Mouse (Mus musculus) Patski (cell line): ENCODE measurements around the gene Otulin. TPM values are rescaled to one million over a fixed set of nuclear protein-coding genes. Genes with fewer than 3 reads are reported as not detected.

Source experiments
- ATAC-seq: fragments of 100-300 bp; one replicate; pipeline ENCODE4 v1.8.0; 2021
- CTCF ChIA-PET: fragments of 350-600 bp; sonication (Branson Sonifier 250); formaldehyde crosslinking; loops from one replicate; lab custom pipeline; 2022; ENCODE audit warnings: inconsistent platforms; lab: Charles Lee
- POLR2A ChIA-PET: fragments of 350-600 bp; sonication (Branson Sonifier 250); formaldehyde crosslinking; loops from one replicate; lab custom pipeline; 2022; ENCODE audit warnings: antibody characterized with exemption, inconsistent platforms; lab: Charles Lee
- DNase-seq: peaks from one replicate; pipeline ENCODE4 v3.0.0-alpha.2; 2011; ENCODE audit warnings: low read depth, low spot score
- H3K27me3 ChIP-seq: fragments of 371-371 bp; one replicate; pipeline ENCODE4 v1.5.1; 2021
- CTCF ChIP-seq: fragments of 100-300 bp; IDR thresholded peaks from one replicate; pipeline ENCODE4 v1.5.1; 2021
- in situ Hi-C: fragments of 300-500 bp; cut with MboI; formaldehyde crosslinking; loops from 3 replicates; pipeline ENCODE4 v1.11.1; 2018; ENCODE audit warnings: low pct_unique_long_range_greater_than_20kb, mixed read lengths
- polyA plus RNA-seq: library from polyadenylated mRNA; unstranded; gene quantifications from one replicate; pipeline ENCODE4 v1.2.3, GENCODE M21; 2021

Gene Otulin
- polyA plus RNA-seq, 1 experiment from 2014 or later: 42.4 TPM

DNA sequence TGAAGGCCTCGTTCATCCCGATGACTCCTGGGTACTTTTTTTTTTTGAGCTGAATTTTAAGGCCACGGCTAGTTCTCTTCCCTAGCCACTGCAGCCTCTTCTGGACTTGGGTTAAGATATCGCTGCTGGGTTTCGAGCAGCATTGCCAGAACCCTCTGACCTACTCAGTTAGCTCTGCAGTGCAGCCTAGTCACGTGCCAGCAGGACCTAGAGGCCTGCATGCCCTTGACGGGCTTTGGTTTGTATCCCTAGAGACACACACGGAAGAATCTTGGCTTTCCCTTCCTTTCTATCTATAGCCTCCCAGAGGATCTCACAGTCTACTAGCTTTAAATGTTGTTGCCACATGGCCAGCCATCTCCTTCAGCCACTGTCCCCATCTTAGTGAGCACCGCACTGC, 90.7 kb downstream of the Otulin start:
- ChIA-PET POLR2A (interaction anchor here (1.4 kb wide), 1 partner anchor 9 kb away, joined by 4 read pairs; no protein-coding TSS in a partner anchor), CTCF (interaction anchor here (3.2 kb wide), 1 partner anchor 13 kb away, joined by 17 read pairs; no protein-coding TSS in a partner anchor)
- TF ChIP-seq CTCF: no peak
- ATAC-seq: no peak
- H3K27me3 ChIP-seq: no peaks in the 10 kb centered on the region
- in situ Hi-C loops: no loop called here
- no peak for DNase-seq

GRCm38 (mm10) chr15:27537519-27538223, 92.8 kb downstream of the Otulin start:
- TF ChIP-seq CTCF: no peak
- DNase-seq (no peak), ATAC-seq (no peak)
- H3K27me3 ChIP-seq: no peaks in the 10 kb centered on the region
- ChIA-PET POLR2A (interaction anchor here (1.1 kb wide), 1 partner anchor 8 kb away, joined by 5 read pairs; no protein-coding TSS in a partner anchor), CTCF (interaction anchor here (1.5 kb wide), 1 partner anchor 72 kb away, joined by 4 read pairs; no protein-coding TSS in a partner anchor)
- in situ Hi-C loops: no loop called here

DNA sequence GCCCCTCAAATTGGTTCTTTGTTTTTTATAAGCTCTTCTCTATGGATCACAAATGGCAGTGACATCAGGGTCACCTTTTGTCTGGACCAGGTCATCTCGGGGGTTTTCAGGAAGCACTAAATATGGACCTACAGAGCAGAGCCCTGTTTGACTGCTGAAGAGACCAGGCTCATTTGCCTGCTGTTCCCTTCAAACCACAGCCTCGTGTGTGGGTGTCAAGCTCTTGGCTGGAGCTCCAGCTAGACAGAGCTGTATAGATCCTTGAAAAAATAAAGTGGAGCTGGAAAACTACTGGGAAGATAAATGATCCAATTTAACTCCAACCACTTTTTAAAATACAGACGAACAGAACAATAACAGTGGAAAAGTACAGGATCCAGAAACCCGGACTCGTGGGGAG, 93.7 kb downstream of the Otulin start:
- CTCF ChIA-PET: interaction anchor here (0.8 to 1.5 kb wide), 2 partner anchors 9 to 71 kb away, joined by 3 to 4 read pairs; no protein-coding TSS in a partner anchor
- TF ChIP-seq CTCF: no peak
- POLR2A ChIA-PET: interaction anchor here (0.6 to 1.1 kb wide), 4 partner anchors 9 to 131 kb away, joined by 3 to 5 read pairs (median 4); no protein-coding TSS in a partner anchor
- no peaks in the 10 kb centered on the region for H3K27me3 ChIP-seq
- in situ Hi-C loops: no loop called here
- ATAC-seq (no peak), DNase-seq (no peak)

DNA sequence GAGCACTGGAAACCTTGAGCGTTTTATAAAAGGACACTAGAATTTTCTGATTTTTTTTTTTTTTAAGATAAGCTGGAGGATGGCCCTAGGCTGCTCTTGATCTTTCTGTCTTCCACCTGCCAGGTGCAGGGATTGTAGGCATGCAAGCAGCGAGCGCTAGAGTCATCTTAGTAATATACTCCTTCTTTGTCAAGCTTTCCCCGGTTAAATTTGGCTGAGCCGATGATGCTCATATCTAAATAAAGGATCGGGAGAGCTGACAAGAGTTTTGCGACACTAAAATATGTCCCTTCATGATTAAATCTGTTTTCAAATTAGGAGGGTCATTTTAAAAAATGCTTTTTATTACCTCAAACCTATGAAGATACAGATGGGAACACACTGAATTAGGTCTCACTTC, 94.3 kb downstream of the Otulin start:
- TF ChIP-seq CTCF: no peak
- no peak for DNase-seq
- in situ Hi-C loops: no loop called here
- ChIA-PET CTCF (interaction anchor here (0.8 to 1.5 kb wide), 2 partner anchors 10 to 70 kb away, joined by 3 to 4 read pairs; no protein-coding TSS in a partner anchor), POLR2A (interaction anchor here (0.6 to 0.7 kb wide), 3 partner anchors 11 to 131 kb away, joined by 3 to 4 read pairs (median 3); no protein-coding TSS in a partner anchor)
- no peaks in the 10 kb centered on the region for H3K27me3 ChIP-seq
- ATAC-seq: no peak

GRCm38 (mm10) chr15:27535681-27536080, 94.8 kb downstream of the Otulin start:
- POLR2A ChIA-PET: no interaction called here
- in situ Hi-C loops: no loop called here
- H3K27me3 ChIP-seq: no peaks in the 10 kb centered on the region
- TF ChIP-seq CTCF: no peak
- no peak for ATAC-seq
- CTCF ChIA-PET: no interaction called here
- DNase-seq: no peak

GRCm38 (mm10) chr15:27533036-27533435, 97.5 kb downstream of the Otulin start:
- H3K27me3 ChIP-seq: no peaks in the 10 kb centered on the region
- POLR2A ChIA-PET: no interaction called here
- no peak for ATAC-seq
- TF ChIP-seq CTCF: no peak
- in situ Hi-C loops: no loop called here
- CTCF ChIA-PET: no interaction called here
- DNase-seq: no peak

DNA sequence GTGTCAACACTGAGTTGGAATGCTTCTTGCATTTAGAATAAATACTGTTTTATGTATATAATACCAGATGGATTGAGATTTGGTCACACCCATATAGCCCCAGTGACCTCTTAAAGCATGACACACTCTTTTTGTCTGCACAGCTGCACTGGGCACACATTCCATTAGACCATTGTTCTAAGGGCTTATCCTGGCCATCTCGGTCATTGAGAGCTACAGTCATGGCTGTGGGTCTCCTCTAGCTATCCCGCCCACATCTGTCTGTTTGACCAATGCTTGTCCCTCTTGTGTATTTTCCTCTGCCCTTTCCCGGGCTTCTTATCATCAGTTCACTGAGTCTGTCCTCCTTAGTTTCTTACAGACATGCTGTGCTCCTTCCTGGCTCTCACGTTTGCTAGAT, 100.5 kb downstream of the Otulin start:
- no peak for DNase-seq
- POLR2A ChIA-PET: no interaction called here
- in situ Hi-C loops: no loop called here
- CTCF ChIA-PET: interaction anchor here (1.4 to 2.0 kb wide), 2 partner anchors 22 to 204 kb away, joined by 3 to 6 read pairs; no protein-coding TSS in a partner anchor
- ATAC-seq: no peak
- no peak for TF ChIP-seq CTCF
- H3K27me3 ChIP-seq: no peaks in the 10 kb centered on the region

DNA sequence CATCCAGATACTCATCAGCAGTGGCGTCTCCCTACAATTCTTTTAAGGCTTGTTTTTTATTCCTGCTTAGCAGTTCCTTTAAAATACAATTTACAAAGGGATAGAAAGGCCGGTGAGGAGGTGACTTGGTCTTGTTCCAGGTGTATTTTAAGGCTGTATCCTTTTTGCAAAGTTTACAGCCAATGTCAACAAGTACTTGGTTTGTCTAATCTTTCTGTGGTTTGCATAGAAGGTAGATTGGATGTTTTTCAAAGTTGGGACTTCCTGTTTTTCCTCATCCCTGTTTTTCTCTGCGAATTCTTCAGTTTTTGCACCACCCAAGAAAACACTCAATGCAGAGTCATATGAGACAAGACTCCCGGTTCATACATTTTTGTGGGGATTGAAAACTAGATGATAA, 101.6 kb downstream of the Otulin start:
- H3K27me3 ChIP-seq: no peaks in the 10 kb centered on the region
- in situ Hi-C loops: no loop called here
- no peak for ATAC-seq
- ChIA-PET POLR2A (no interaction called here), CTCF (interaction anchor here (2.0 kb wide), 1 partner anchor 21 kb away, joined by 6 read pairs; no protein-coding TSS in a partner anchor)
- TF ChIP-seq CTCF: no peak
- DNase-seq: no peak

DNA sequence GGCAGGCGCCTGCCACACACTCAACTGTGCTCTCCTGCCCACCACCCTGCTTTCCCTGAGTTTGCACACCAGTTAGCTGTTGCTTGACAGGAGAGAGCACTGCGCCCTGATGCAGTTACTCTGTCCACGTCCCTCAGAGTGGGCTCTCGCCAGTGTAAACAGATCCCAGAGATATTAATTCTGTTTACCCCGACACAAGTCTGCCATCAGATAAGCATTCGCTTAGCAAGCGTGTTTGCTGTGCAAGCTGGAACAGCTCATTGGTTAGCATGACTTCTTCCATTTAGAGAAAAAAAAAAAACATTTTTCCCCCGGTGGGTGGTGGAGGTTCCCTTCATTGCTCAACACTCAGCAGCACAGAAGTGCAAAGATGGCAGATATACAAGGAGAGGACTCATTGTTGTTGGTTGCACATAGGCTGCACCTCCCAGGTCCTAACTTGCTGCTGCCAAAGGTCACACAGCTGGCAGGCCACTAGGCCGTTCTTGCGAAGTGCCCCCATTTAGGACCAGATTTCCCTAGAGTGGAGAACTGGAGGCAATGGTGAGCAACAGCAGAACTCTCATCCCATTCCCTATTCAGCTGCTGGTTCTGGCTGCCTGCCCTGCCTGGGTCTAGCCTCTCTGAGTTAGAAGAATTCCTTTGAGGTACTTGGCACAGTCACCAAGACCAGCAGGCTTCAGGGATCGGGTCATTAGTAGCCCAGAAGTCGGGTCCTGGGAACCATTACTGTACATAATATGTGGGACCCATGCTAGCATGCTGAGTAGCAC, 105.1 kb downstream of the Otulin start:
- DNase-seq (no peak), ATAC-seq (no peak)
- H3K27me3 ChIP-seq: no peaks in the 10 kb centered on the region
- in situ Hi-C loops: no loop called here
- POLR2A ChIA-PET: no interaction called here
- no peak for TF ChIP-seq CTCF
- CTCF ChIA-PET: no interaction called here

GRCm38 (mm10) chr15:27519857-27520256, 110.6 kb downstream of the Otulin start:
- no peak for ATAC-seq
- POLR2A ChIA-PET: interaction anchor here (0.6 kb wide), 1 partner anchor 197 kb away, joined by 3 read pairs; no protein-coding TSS in a partner anchor

More at GRCm38 (mm10) chr15:27519857-27520256, 110.6 kb downstream of the Otulin start:
- DNase-seq: no peak
- TF ChIP-seq CTCF: no peak
- in situ Hi-C loops: no loop called here
- H3K27me3 ChIP-seq: no peaks in the 10 kb centered on the region
- CTCF ChIA-PET: interaction anchor here (1.4 to 1.8 kb wide), 2 partner anchors 11 to 14 kb away, joined by 3 to 5 read pairs; no protein-coding TSS in a partner anchor
